Mouse (Mus musculus) urinary bladder, adult 2 months (tissue): ENCODE measurements around the gene Bco2. TPM values are rescaled to one million over a fixed set of nuclear protein-coding genes. Genes with fewer than 3 reads are reported as not detected.

Source experiments
- DNase-seq: peaks from one replicate; pipeline ENCODE4 v3.0.0; 2022; ENCODE audit warnings: low spot score
- polyA plus RNA-seq: library from polyadenylated mRNA; depleted of rRNA; stranded (reverse); fragments of >200 nt; gene quantifications from 2 replicates; pipeline ENCODE4 v1.2.3, GENCODE M21; 2012; rRNA removed

The Bco2 gene
- polyA plus RNA-seq, 1 experiment, result 0.77 TPM

DNA sequence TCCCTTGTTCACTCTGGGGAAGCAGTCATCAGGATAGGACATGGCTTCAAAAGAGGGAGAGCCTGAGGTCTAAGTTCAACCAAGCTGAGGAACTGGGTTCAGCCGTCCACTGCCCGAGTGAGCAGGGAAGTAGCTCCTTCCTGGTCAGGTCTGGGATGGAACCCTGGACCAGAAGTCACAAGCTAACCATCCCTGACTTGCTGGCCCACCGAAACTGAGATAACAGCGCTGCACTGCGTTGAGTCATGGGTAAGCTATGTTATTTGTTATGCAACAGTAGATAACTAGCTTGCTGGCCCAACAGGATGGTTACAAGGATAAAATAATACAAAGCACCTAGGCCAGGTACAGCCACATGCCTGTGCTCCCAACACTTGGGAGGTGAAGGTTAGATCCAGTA is 39.5 kb downstream of the Bco2 start:
- no peak for DNase-seq

DNA sequence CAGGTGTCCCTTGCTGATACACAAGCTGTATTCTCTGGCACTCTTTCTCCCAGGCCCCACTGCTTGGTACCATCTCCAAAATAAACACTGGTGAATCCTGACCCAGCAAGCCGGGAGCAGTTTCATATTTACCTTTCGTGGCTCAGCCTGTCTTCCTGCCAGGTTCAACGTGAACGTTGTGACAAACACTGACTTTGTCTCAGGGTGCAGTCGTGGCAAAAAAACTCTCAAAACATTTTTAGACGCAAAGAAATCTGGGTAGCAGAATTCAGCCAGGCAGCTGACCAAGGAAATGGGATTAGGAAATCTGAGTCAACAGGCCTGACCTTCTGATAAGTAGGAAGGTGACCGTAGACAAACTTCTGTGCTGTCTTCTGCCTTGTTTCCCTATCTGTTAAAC is 47.4 kb downstream of the Bco2 start:
- no peak for DNase-seq

DNA sequence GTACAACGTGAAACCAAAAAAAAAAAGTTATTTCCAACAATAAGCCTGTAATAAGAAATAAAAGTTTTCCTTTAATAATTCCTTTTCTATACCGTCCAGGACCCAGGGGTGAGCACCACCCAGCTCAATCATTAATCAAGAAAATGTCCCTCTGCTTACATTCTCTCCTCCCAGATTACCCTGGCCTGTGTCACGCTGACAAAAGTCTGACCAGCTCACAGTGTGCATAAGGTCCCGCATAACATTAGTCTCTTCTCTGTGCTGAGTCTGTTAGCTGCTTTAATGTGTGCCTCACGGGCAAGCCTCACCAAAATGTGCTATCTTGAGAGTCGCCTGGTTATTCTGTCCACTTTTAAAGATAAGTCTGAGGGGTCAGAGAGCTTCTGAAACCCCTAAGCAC is 49.6 kb downstream of the Bco2 start:
- DNase-seq, result no peak

DNA sequence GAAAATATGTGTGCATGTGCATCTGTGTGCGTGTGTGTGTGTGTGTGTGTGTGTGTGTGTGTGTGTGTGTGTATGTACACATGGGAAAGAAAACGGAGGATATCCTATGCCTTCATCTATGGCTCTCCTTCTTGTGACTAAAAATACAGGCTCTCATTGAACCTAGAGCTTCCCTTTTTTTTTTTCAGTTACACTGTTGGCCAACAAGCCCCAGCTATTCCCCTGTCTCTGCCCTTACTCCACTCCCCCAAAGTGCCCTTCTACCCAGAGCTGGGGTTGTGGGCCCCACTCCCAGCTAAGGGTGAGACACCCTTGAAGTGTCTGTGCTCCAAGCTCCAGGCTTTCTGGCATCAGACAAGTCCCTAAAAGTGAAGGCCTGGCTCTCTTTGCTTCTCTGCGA is 52.0 kb downstream of the Bco2 start:
- DNase-seq, result no peak

DNA sequence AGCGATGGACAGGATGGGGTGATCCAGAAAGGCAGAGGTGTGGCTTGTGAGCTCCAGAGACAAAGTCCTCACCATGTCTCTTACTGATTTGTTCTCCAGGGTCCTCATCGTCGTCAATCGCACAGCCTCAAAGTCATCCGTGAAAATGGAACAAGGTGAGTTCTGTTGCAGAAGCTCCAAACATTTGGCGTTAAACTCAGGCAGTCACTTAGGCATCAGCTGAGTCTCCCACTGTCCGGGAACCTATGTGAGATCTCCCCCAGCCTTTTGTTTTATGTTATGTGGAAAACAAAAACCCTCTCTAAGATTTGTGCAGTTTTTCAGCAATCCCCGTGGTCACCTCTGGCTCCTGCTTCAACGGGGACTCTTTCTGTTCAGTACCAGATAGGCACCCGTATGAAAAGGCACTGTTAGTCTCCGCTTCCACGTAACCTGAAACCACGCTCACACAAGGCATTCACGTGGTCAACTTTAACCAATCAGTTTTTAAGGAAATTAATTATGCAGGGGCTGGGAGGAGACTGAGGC is 53.9 kb downstream of the Bco2 start:
- no peak for DNase-seq

DNA sequence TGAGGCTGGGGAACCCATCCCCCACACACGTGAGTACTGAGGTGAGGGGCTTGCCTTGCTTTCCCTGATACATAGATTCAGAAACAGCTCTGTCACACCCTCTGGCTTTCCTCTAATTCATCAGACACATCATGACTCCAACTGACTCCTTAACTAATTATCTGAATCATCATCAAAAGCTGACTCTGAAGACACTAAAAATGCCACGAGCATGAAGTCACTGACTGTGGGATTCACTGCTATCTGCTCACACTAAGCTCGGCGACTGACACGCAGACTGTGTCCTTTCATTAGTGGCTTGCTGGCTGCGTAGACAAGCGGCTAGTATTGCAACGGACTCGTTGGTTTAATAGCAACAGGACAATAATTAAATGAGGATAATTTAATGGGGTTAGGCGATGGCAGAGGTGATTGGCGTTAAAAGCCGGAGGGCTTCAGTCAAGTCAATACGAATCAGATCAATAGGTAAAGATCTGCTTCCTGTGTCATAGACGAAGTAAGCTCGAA is 54.5 kb downstream of the Bco2 start:
- no peak for DNase-seq

DNA sequence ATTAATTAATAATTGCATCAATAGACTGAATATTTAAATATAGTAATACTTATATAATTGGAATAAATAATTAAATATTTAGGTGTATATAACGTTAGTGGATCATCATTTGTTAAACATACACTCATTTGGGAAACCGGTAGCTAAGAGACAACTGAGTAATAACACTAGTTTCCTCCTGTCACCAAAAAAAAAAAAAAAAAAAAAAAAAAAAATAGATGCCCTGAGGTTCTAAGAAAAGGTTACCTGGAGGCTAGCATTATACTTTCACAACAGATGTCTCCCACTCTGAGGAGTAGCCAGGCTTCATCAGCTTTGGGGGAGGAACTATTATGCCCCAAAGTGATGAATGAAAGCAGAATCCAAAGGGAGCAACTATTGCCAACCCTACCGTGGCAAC is 55.2 kb downstream of the Bco2 start:
- no peak for DNase-seq

DNA sequence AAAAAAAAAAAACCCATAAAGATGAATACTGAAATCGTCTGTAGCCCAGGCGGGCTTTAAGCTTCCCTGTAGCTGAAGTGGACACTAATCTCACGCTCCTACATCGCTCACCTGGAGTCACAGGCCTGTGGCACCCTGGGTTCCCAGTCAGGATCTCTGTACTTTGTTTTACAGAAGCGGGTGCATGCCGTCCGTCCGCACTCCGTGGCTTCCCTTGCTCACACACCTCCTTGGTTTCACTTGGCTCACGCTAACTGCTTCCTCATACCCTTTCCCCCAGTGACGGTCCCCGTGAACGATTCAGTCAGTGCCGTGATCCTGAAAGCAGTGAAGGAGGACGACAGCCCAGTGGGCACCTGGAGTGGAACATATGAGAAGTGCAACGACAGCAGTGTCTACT is 56.2 kb downstream of the Bco2 start:
- no peak for DNase-seq

DNA sequence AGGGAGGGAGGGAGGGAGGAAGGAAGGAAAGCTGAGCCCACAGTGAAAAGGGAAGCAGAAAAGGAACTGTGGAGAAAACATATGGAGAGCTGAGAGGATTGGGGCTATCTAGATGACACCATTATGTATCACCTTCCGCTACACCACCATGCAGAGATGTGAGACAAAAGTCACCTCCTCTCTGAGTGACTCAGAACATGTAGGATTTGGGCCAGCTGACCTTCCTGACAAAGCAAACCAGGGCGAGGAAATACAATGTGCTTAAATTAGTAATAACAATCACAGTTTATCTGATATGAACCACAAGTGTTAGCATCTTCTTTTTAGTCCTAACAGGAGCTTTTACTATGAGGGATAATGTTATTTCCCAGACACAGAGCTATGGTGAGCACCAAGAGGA is 57.4 kb downstream of the Bco2 start:
- no peak for DNase-seq

DNA sequence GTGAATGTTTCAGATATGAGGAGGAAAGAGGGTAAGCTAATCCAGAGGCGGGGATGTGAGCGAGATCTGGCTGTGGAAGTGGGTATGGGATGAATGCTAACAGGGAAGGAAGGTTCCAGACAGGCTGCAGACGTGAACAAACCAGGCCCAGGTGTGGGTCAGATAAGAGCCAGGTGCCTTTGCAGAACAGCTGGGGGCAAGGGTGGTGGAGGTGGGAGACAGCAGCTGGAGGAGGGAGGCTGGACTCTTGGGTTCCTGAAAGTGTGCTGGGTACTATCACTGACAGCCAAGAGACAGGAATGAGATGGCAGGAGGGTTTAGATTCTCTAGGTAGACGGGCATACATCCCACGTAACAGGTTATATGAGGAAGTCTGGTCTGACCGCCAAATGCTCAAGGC is 57.9 kb downstream of the Bco2 start:
- no peak for DNase-seq

DNA sequence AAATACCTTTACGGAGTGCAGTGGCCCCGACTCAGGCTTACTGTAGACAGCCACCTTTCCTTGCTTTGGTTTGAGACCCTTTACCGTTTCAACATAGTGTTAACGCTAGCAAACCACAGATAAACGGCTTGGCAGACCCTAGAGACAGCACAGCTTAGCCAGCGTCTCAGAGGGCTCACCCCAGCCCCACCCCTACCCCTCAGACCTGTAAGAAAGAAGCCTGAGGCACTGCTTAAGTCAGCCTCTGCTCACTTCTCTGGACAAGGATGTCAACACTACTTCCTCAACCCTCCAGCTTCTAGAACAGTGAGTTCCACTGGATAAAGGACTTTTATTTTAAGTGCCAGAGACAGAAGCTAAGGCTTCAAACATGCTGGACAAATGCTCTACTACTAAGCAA is 58.4 kb downstream of the Bco2 start:
- no peak for DNase-seq

DNA sequence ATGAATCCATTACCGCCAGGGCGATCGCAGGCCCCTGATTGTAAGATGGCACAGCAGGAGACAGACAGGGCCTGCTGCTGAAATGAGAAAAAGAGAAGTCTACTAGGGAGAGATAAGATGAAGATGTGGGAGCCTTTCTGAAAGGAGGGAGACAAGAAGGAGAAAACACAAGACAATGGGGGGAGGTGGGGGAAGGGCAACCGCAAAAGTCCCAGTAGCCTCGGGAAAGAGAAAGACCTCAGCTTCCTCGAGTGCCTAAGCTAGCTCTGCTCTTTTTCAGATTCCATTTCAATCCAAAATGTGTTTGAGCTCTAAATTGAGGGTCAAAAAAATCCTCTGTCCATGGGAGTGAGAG is 58.9 kb downstream of the Bco2 start:
- DNase-seq, result no peak

DNA sequence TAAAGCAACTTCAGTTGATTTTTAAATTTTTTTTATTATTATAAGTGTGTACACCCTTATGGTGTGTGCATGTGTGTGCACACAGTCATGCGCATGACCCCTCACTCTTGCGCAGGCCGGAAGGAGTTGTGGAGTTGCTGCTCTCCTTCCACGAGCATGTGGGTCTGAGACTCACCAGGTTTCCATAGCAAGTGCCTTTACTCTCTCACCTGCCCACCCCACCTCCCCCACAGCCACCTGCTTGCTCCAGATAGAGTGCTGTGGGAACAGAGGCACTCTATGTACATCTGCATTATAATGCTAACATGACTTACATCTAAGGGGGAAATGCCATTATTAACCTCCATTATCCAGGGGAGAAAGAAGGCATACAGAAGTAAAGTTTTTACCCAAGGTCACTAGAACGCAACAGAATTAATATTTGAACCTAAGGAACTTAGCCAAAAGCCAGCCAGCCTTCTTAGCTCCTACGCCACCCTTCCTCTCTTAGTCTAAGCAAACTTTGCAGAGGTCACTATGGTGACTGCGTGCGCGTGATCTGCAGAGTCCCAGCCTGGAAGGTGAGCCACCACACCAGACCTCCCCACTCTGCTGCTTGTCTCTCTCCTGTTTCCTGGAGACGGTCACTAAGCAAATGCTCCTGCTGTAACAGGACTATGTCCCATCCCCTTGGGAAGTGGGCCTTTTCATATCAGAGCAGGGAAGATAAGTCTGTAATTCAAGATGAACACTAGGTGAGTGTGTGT is 59.4 kb downstream of the Bco2 start:
- no peak for DNase-seq

DNA sequence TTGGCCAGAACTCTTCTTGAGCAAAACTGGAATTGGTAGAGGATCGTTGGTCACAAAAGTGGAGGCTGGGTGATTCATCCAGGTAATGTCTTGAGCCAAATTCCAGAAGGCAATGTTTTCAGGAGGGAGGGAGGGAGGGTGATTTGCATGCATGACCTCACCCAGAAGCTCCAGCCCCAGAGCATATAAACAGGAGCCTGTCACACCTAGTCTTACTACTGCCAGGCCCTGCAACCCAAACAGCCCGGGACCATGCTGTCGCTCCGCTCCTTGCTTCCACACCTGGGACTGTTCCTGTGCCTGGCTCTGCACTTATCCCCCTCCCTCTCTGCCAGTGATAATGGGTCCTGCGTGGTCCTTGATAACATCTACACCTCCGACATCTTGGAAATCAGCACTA is 60.7 kb downstream of the Bco2 start, which contains the start of gene Plet1:
Plet1 (plus strand) TSS at position 215 of the 400 bp plus-strand sequence.
- DNase-seq, result peak; percentile 67

DNA sequence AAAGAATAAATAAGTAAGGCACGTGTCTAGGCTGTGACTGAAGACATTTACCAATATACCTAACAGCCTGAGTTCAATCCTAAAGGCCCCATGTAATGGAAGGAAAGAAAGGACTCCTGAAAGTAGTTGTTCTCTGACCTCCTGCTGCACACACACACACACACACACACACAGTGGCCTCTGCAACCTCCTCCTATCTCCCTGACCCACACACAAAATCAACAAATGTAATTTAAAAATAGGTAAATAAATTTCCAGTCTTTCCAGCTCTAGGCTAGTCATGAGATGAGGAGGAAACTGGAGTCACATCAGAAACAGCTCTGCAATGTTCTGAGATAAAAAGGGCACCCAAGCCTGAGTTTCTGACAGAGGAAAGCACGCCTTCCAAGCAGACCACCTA is 61.2 kb downstream of the Bco2 start:
- DNase-seq, result no peak

DNA sequence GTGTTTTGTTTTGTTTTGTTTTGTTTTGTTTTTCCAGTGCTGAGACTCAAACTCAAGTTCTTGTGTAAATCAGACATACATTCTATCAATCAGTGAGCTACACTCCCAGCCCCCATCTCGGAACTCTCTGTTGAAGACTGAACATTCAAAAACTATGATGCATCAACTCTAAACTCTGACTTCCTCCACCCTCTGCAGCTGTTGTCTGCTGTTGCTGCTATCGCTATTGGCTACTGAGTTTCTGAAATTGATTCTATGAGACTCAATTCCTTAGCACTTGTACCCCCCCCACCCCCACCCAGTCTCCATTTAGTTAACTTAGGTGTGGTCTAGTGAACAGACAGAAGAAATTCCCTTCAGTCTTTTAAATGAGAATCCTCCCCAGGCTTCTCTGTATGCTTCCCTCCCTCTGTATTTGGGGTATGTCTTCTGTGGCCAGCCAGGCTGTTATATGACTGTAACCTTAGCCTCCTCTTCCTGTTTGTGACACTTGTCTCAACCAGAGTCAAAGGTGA is 63.4 kb downstream of the Bco2 start:
- DNase-seq, result no peak

DNA sequence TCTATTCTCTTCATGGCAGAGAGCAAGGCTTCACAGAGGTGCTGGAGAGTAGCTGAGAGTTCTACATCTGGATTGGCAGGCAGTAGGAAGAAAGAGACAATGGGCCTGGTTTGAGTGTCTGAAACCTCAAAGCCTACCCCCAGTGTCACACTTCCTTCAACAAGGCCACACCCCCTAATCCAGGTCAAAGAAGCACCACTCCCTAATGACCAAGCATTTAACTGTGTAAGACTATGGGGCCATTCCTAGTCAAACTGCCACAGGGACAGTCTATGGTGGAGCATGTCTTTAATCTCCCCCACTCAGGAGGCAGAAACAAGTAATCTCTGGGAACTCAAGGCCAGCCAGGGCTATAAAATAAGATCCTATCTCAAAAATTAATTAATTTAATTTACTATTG is 64.1 kb downstream of the Bco2 start:
- DNase-seq, result no peak

DNA sequence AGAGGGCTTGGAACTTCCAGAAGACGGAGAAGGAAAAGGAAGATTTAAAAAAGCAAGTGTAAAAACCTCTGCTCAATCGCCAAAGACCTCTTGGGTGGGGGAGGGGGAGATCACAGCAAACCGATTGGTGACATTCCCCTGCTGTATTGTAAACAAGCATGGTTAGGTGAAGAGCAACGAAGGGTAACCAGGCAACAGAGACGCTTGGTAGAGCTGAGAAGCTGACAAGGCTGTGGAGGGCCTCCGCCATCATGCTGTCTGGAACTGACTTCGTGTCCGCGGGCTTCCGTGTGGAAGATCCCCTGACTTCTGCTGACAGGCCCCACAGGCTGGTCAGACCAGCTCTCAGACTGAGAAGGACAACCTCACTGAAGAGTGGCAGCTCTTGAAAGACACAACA is 69.5 kb downstream of the Bco2 start:
- no peak for DNase-seq

Other genes with a start within 250 kb of the Bco2 start
- 323 and 341 TPM in 2 replicates for gene Rpl10-ps3, start 210.2 kb downstream of the Bco2 start, polyA plus RNA-seq
- gene Plet1, start 60.7 kb downstream of the Bco2 start, polyA plus RNA-seq, result 133 and 162 TPM in 2 replicates
- gene Pts, start 26.5 kb downstream of the Bco2 start, polyA plus RNA-seq, result 101 and 137 TPM in 2 replicates
- 5.7 and 8.2 TPM in 2 replicates for gene Il18, start 354 bp downstream of the Bco2 start, polyA plus RNA-seq
- gene Tex12, start 6.1 kb upstream of the Bco2 start, polyA plus RNA-seq, result not detected in 2 replicates
- 154 and 189 TPM in 2 replicates for gene Sdhd, start 48.6 kb upstream of the Bco2 start, polyA plus RNA-seq
- gene Timm8b, start 48.7 kb upstream of the Bco2 start, polyA plus RNA-seq, result 181 and 191 TPM in 2 replicates
- gene Pih1d2, start 62.1 kb upstream of the Bco2 start, polyA plus RNA-seq, result 2.1 and 2.5 TPM in 2 replicates
- 13.2 and 13.9 TPM in 2 replicates for gene Nkapd1, start 62.3 kb upstream of the Bco2 start, polyA plus RNA-seq
- gene Dlat, start 104.6 kb upstream of the Bco2 start, polyA plus RNA-seq, result 42.8 and 43.1 TPM in 2 replicates
- gene Dixdc1, start 184.3 kb upstream of the Bco2 start, polyA plus RNA-seq, result 9.1 and 11.4 TPM in 2 replicates
- 12.4 and 13.5 TPM in 2 replicates for gene 2310030G06Rik, start 191.4 kb upstream of the Bco2 start, polyA plus RNA-seq
- gene Cryab, start 196.1 kb upstream of the Bco2 start, polyA plus RNA-seq, result 150 and 169 TPM in 2 replicates
- gene Hspb2, start 197.2 kb upstream of the Bco2 start, polyA plus RNA-seq, result 48.5 and 54.7 TPM in 2 replicates
- 8.2 and 8.6 TPM in 2 replicates for gene Fdxacb1, start 213.1 kb upstream of the Bco2 start, polyA plus RNA-seq
- gene Alg9, start 219.8 kb upstream of the Bco2 start, polyA plus RNA-seq, result 19.7 and 22.0 TPM in 2 replicates
- 60.8 and 68.2 TPM in 2 replicates for gene 1110032A03Rik, start 220.3 kb upstream of the Bco2 start, polyA plus RNA-seq